Mouse (Mus musculus) thymus, adult 2 months (tissue): ENCODE measurements around the gene Fam160b1. TPM values are rescaled to one million over a fixed set of nuclear protein-coding genes. Genes with fewer than 3 reads are reported as not detected.

Experiments used
- DNase-seq: peaks from one replicate; pipeline ENCODE4 v3.0.0; 2021
- H3K27ac ChIP-seq: fragments of 200-500 bp; 2 replicates; pipeline ENCODE4 v1.5.1; 2012; ENCODE audit warnings: low read length, control low read depth; ENCODE audit not compliant: control insufficient read depth, insufficient read depth
- H3K27me3 ChIP-seq: fragments of 200-500 bp; 2 replicates; pipeline ENCODE4 v1.6.1; 2012; ENCODE audit warnings: mild to moderate bottlenecking, low read length, moderate library complexity, mixed read lengths; ENCODE audit not compliant: control insufficient read depth, insufficient read depth
- H3K36me3 ChIP-seq: fragments of 200-500 bp; 2 replicates; pipeline ENCODE4 v1.6.1; 2012; ENCODE audit warnings: mild to moderate bottlenecking, low read length, moderate library complexity; ENCODE audit not compliant: control insufficient read depth, insufficient read depth
- H3K4me1 ChIP-seq: fragments of 200-500 bp; replicated peaks from 2 replicates; pipeline ENCODE4 v1.6.1; 2012; ENCODE audit warnings: low read length; ENCODE audit not compliant: control insufficient read depth, insufficient read depth
- H3K4me3 ChIP-seq: fragments of 200-500 bp; 2 replicates; pipeline ENCODE4 v1.5.1; 2012; ENCODE audit warnings: mild to moderate bottlenecking, low read length, control low read depth, moderate library complexity; ENCODE audit not compliant: control insufficient read depth, insufficient read depth
- CTCF ChIP-seq: fragments of 200-500 bp; IDR thresholded peaks from 2 replicates; pipeline ENCODE4 v1.5.1; 2012; ENCODE audit warnings: mild to moderate bottlenecking, control low read depth, low read length, moderate library complexity, borderline replicate concordance; ENCODE audit not compliant: control insufficient read depth, poor library complexity, insufficient read depth; ENCODE audit errors: extremely low read depth
- POLR2A ChIP-seq: fragments of 200-500 bp; IDR thresholded peaks from 2 replicates; pipeline ENCODE4 v1.6.1; 2012; ENCODE audit warnings: mild to moderate bottlenecking, low read length, control low read depth, moderate library complexity; ENCODE audit not compliant: control insufficient read depth, poor library complexity, insufficient read depth; ENCODE audit errors: extremely low read depth
- WGBS: fragments of 180-500 bp; shearing (Covaris S2); methylation state at CpG from one replicate; pipeline ENCODE4 v1.1.7; 2018; 5-methylcytosine and 5-hydroxymethylcytosine counted together
- polyA plus RNA-seq: library from polyadenylated mRNA; depleted of rRNA; stranded (reverse); fragments of >200 nt; gene quantifications from 2 replicates; pipeline ENCODE4 v1.2.3, GENCODE M21; 2012; rRNA removed

Gene Fam160b1
- polyA plus RNA-seq, 1 experiment, result 28.3 TPM

DNA sequence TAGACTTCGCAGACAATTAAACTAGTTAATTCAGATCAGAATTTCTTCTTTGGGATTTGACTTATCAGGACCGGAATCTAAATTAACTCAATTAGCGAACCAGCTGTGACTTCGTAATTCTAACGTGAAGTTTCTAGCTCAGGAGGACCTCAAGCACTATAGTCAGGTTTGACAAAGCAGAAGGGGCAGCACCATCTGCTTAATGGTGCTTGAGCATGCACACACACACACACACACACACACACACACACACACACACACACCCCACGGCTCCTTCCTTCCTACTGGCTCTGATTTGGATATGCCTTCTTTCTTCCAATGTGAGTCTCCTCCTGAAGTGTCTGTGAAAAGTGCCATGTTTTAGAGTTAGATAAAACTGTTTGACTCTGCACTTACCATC, 73.5 kb downstream of the Fam160b1 start:
- WGBS, result 90% methylated on average over 6 of the region's 6 CpGs
- Histone ChIP-seq H3K4me3 (no peak overlapping the region), H3K36me3 (no peaks in the 10 kb centered on the region), H3K4me1 (peaks cover 29% of the 10 kb centered on the region), H3K27ac (no peak overlapping the region), H3K27me3 (no peaks in the 10 kb centered on the region)
- DNase-seq, result no peak
- TF ChIP-seq CTCF (no peak), POLR2A (no peak)

DNA sequence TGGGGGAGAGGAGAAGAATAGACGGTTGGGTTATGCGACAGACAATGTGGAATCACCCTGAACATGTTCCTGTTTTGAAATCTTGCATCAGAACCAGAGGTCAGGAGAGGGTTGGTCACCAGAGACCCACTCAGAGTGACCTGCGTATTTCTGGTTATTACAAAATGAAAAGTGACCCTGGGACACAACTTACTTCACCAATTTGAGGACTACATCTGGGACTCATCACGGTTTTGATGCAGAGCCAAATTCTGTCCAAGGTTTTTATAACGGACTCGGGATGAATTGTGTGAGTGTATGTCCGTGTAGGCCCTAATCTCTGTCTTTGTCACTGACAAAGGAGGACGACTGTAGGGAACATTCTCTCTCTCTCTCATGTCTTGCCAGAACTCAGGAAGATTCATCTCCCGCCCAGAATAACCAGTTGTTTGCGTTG, 76.1 kb downstream of the Fam160b1 start:
- Histone ChIP-seq H3K4me3 (no peak overlapping the region), H3K36me3 (no peaks in the 10 kb centered on the region), H3K4me1 (peaks cover 12% of the 10 kb centered on the region), H3K27ac (no peak overlapping the region), H3K27me3 (no peaks in the 10 kb centered on the region)
- no peak for DNase-seq
- WGBS, result 94% methylated on average over 10 of the region's 10 CpGs
- TF ChIP-seq CTCF (no peak), POLR2A (no peak)

DNA sequence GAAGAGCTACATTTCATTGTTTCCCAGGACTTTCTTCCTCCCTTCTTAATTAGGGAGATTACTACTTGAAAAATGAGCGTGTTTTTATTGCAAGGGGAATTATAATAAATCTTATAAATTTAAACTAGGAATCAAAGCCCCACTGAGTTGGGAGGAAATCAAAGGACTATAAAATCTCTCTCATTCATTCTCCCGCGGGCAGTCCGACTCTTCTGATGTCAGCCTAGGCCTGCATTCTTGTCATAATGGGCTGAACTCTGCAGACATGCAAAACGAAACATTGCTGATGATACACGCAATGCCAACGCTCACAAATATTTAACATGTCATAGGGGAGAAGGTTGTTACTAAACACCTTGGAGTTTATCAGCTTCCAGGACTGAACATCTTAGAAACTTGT, 76.6 kb downstream of the Fam160b1 start:
- no peak overlapping the region for H3K4me3 ChIP-seq
- no peaks in the 10 kb centered on the region for H3K36me3 ChIP-seq
- TF ChIP-seq POLR2A (no peak), CTCF (no peak)
- no peaks in the 10 kb centered on the region for H3K27me3 ChIP-seq
- DNase-seq, result no peak
- no peak overlapping the region for H3K27ac ChIP-seq
- WGBS, result 92% methylated on average over 7 of the region's 7 CpGs
- H3K4me1 ChIP-seq, result peaks cover 12% of the 10 kb centered on the region

Other genes starting within 250 kb of the Fam160b1 start
- gene Ablim1, start 45.8 kb upstream of the Fam160b1 start, polyA plus RNA-seq, result 216 and 231 TPM in 2 replicates
- 7.7 and 8.1 TPM in 2 replicates for gene Trub1, start 92.2 kb downstream of the Fam160b1 start, polyA plus RNA-seq